Mouse (Mus musculus) CD4-positive, CD25-positive, alpha-beta regulatory T cell (primary cell): ENCODE data around the gene Vmn2r105. TPM values are rescaled to one million over a fixed set of nuclear protein-coding genes. Genes with fewer than 3 reads are reported as not detected.

ENCODE experiments used
- polyA plus RNA-seq: library from polyadenylated mRNA; unstranded; fragments of 100-300 nt; shearing (Covaris generic); gene quantifications from one replicate; pipeline ENCODE4 v1.2.1, GENCODE M21; 2017

Vmn2r105 gene
- polyA plus RNA-seq, result 0.11 TPM

GRCm38 (mm10) chr17:20234952-20235351 lies at the start of gene Vmn2r105:
Gene Vmn2r105, minus strand, starts transcription at chr17:20235052.

GRCm38 (mm10) chr17:20182997-20183396 lies 51.9 kb downstream of the Vmn2r105 start, which contains the start of gene Fpr-rs6:
Gene Fpr-rs6, minus strand, starts transcription at chr17:20183097.

Other genes starting within 250 kb of the Vmn2r105 start
- gene Vmn2r104, start 186.7 kb downstream of the Vmn2r105 start, polyA plus RNA-seq, result not detected
- not detected for gene Fpr-rs7, start 120.8 kb downstream of the Vmn2r105 start, polyA plus RNA-seq
- gene Fpr-rs6, start 52.0 kb downstream of the Vmn2r105 start, polyA plus RNA-seq, result not detected
- gene Vmn2r106, start 50.5 kb upstream of the Vmn2r105 start, polyA plus RNA-seq, result not detected
- 0.01 TPM for gene Vmn2r107, start 110.2 kb upstream of the Vmn2r105 start, polyA plus RNA-seq
- not detected for gene Vmn1r224, start 179.1 kb upstream of the Vmn2r105 start, polyA plus RNA-seq
- not detected for gene Vmn2r108, start 246.3 kb upstream of the Vmn2r105 start, polyA plus RNA-seq